Mouse (Mus musculus) liver (tissue): Measurements from ENCODE around the gene Mpped2.
A peak's percentile ranks its signal among the peaks of the same experiment; 100 is the strongest.

ENCODE experiments used
- DNase-seq: peaks from one replicate; pipeline ENCODE4 v3.0.0-alpha.2; 2020; ENCODE audit warnings: mixed read lengths

Mpped2 gene

DNA sequence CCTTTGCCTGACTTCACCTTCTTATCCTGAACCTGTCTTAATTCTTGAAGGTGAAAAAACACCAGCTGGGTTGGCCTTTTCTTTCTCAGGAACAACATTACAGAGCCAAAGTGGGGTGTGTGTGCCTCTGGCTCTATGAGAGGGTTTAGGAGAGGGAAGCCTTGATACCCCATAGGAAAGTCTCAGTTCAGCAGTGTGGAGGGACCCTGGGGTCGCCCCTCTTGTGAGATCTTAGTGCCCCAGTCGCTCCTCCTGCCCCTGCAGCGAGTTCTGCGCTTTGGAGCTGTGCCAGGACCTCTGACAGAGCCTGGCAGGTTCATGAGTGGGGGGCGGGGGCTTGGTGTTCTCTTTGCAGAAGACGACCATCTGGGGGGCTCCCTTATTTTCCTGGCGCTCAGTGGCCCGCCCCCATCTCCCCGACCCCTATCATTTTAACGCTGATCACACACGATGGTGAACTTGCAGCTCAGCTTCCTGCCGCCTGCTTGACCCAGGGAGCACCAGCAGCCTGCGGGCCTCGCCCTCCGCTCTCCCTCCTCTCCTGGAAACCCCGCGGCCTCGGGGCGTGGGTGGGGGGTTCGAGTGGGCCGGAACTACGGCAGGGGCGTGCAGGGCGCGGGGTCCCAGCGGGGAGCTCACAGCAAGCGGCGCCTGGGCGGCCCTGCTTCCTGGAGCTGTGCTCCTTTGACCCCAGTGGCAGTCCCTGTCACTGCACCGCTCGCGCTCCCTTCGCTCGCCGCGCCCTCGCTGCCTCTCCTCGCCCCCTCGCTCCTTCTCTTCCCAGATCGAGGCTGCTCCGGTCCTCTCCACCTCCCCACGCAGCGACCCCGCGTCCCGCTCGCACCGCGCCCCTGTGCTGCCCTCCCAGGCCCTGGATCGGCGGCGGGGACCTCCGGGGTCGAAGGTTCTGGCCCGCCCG lies at the start of gene Mpped2:
Mpped2 (plus strand) TSS at position 487 of the 919 bp plus-strand sequence.
- peak; percentile 56 for DNase-seq

DNA sequence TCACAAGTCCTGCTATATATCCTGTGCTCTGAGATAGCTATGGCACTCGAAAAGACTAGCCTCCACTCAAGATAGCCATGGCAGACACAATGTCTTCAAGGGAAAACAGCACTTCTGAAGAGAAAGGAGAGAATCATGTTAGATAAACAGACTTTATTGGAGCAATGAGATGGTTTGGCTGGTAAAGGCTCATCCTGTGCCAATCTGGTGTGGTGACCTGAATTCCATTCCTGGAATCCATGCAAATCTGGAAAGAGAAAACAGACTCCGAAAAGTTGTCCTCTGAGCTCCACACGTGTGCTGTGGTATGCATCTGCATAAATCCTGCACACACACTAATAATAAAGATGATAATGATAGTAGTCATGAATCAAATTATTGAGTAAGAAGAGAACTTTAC lies 48.3 kb upstream of the Mpped2 start:
- no peak for DNase-seq

DNA sequence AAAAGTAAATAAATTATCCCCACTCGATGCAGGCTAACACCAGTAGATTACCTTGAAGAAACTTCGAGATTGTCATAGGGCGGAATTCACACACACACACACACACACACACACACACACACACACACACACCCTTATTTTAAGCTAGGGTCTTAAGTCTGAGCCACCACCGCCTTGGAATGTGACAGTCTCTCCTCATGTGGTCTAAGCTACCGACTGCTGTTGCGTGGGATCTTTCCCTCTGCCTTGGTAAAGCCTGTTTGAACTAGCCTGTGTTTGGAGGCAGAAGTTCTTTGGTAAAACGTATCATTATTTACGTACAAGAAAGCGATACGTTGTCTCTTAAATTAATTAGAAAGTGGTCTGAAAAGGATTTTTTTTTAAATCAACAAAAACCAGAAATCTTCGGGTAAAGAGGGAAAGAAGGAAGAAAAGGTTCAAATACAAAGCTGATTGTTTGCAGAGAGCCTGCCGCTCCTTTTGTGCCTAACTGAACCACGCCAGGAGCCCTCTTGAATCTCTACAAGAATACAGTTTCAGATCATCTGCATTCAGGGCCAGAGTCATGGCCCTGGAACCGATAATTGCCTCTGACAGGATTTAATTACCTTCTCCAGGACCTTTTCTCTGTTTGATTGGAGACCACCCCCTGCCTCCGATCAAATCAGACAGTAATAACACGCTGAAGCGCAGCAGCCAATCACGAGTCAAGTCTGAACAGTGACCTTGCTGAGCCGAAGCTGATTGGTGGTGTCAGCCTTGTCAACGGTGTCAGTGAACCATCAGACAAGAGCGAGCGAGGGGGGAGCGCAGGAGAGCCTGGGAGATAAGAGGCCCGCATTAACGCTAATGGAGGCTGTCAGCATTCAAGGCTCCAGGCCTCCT lies 43.1 kb upstream of the Mpped2 start:
- peak; percentile 82 for DNase-seq

DNA sequence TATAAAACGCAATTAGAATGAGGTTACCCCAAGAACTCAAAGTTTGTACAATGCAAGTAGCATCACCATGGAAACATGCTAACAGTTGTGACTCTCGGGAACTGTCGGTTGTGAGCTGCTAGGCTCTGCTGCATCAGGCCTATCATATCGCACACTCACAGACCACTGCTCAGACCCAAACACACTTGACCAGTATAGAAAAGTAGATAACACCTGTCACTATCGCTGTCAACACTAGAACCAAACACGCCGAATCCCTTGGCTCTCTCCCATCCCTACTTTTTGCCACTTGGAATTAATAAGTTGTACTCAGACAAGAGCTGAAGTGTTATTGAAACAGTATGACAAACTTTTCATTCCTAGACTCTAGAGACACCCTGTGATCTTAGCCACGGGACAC lies 40.9 kb upstream of the Mpped2 start:
- DNase-seq = no peak

DNA sequence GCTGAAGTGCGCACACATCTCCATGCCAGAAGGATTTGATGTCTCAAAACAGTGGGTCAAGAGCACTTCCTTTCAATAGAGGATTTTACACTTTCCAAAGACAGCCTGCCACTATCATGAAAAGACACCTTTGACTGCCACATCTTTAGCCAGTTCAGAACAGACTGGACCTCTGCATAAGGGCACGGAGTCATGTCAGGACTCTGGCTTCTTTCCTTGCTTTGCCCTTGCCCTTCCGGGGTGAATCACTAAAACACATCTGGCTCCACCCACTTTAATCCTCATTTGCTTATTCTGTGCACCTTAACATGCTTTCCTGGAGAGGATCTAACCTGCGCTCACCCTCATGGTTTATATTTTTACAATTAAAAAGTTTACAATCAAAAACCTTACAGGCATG lies 40.3 kb upstream of the Mpped2 start:
- DNase-seq = no peak

DNA sequence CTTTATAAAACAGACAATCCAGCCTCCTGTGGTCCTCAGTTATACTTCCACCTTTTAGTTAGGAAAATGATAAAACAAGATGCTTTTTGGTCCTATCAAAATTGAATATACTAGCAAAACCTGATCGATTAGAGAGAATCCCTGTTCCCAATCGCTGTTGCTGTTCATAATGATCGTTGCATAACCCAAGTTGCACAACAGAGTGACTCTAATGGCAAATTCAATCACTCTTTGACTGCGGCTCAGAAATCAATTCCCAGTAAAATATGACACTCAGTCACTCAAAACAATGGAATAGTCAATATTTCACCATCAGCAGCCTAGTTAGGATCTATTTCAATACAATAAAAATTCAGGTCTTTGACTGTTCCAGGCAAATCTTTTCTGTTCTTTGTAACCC lies 39.8 kb upstream of the Mpped2 start:
- DNase-seq = no peak

DNA sequence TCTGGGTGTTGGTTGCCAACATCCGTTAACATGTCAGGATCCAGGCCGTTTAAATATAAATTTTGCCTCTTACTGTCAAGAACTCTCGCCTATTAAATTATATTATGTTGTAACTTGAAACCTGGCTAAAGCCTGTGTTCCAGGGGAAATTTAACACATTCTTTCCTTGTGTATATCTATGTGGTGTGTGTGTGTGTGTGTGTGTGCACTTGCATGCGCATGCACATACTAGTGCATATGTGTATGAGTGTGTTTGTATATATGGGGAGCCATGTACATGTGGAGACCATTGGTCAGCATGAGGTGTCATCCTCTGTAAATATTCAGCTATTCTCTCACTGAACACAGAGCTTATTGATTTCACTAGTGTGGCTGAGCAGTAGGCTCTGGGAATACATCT lies 37.8 kb upstream of the Mpped2 start:
- no peak for DNase-seq

DNA sequence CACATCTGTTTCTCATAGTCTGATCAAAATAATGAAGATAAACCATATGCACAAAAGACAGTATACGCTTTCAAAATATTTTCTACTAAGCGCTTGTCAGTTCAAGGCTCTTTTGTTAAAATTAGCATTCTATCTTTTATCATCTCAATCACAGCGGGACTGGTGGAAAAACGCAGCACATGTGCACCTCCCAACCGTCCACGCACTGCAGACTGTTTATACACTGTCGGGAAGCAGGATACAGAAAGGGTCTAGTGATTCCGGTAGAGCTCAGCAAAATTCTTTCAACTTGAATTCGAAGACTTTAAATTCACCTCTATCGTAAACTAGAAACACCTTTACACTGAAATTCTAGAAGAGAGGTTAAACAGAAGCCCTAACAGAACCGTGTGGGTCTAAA lies 27.8 kb upstream of the Mpped2 start:
- DNase-seq = no peak

DNA sequence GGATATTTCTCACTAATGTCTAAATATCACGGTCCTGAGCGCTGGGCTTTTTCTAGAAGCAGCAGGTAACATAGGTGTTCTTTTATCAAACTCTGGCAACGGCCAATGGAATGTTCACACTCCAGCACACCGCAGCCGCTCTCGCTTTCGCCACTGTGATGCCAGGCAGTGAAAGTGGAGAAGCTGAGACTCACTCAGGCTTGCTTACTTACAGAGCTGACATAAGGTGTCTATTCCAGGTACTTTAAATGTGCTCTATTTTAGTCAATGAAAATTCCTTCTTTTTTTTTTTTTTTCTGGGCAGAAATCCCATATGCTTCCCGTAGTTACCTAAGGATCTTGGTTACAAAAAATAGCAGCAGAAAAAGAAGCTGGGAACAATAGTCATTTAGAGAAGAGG lies 18.8 kb upstream of the Mpped2 start:
- DNase-seq = no peak

DNA sequence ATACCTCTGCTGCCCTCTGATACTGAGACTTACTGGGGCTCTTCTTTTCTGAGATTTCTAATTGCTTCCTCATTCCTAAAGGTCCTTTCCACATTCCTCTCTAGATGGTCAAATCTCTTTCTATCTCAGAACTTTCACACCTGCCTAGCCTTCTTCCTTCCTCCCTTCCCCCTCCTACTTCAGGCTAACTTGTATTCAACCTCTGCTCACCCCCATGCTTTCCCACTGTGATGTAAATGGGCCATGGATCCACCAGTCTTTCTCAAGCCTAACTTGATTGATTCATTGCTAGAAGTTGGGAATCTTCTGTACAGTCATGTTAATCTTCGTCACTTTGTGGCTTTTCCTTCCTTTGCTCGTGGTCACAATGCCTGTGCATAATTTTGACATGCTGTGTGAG lies 15.6 kb upstream of the Mpped2 start:
- DNase-seq = no peak

DNA sequence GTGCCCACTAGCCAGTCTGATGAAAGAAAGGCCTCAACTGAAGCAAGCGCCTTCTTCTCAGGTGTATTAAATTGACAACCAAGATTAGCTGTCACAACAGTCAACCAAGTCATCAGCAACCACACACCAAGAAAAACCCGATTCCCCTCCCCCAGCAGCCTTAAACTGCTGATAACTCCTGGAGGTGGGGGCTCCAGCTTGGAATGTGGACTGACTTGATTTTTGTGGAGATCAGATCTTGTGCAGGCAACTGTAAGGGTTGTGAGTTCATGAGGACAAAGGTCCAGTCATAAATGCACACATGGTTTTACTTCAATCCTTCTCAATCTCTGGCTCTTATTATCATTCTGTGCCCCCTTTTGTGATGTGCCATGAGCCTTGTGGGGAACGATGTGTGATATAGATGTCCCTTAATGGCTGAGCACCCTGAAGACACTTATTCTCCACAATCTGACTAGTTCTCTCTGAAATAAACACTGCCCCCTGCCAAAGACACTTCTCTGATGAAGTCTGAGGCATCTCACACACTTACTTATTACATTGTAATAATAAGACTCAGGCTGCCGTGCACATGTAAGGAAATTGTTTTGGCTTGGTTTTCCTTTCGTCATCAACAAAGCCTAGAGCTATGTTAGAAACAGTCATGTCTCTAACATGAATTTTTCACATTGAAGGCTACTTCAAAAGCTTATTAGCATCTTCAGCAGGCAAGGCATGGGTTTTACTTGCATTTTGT lies 13.2 kb upstream of the Mpped2 start:
- DNase-seq = no peak

DNA sequence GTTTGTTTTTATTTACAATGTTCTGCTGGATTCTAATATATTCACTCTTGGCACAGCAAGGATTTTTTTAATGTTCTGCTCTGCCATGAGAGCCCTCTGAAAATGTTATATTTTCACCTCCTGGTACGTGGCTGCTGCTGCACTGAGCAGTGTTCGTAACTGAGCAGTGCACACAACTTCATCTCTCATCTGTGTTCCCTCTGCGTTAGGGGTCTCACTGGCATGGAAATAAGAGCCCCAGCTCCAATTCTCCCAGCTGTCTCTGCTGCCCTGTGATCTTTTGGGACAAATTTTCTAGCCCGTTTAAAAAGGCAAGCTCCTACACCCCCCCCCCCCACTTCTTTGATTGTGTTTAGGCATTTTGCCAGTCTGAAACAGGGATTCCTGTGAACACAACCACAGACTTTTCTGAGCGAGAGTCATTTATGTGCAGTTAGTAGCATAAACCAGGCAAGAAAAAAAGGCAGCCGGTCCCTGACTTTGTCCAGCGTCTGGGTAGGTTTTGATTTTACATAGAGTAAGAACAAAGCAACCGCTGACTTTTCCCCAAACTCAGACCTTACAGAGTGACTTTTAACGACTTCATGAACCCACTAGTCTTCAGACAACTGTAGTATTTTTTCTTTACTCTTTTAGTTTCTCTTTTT lies 9.8 kb upstream of the Mpped2 start:
- DNase-seq = no peak

DNA sequence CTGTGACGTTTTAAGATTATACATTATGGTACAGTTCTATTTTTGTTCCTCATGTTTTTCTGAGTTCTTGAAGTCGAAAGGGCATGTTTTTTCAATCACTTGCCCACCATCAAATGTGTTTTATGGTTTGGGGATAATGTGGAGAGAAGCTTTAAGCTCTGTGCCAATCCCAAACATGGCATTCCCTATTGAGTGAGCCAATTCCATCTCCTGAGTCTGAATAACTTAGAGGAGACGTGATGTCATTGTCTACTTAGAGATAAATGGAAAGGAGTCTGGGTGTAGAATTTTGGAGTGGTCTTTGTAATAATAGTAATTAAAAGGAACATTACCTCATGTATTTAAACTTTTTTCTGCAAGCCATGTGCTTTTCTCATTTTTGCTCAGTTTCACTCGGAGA lies 9.2 kb upstream of the Mpped2 start:
- no peak for DNase-seq

DNA sequence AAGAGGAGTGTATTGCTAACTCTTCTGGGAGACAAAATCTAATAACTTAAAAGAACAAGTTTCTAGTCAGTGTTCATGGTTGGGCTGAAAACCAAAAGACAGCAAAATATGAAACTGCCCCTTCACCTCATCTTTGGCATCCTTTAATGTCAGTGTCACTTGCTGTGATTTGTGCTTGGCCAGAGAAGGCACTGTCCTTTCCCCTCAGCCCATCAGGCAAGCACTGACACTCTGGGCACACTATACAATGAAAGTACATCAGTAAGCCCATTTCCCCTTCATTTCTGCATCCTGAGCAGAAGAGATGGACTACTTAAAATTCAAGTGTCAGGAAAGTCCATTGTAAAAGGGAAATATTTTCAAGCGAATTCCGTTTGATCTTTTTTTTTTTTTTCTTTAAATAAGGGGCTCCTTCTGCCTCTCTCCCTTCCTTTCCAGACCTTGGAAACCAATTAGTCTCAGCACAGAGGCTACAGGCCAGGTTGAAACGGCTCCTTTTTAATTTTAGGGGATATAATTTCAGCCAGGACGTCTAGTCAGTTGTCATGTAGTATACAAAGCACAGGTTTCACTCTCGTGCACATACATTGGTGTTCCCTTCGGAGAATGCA lies 1.2 kb upstream of the Mpped2 start:
- DNase-seq = no peak

DNA sequence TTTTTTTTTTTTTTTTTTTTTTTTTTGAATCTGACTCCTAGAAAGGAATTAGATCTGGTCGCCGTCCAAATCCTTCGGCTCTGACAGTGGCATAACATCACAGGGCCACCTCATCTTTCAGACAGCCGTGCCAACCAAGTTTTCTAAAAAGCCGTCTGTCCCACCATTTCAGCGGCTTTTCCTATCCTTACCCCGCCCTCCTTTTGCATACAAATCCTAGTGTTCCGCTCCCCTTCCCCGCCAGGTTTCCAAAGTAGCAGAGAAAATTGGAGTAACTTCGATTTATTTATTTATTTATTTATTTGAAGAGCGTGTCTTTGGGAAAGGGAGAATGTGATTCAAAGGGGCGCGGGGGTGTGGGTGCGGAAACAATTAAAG lies 675 bp upstream of the Mpped2 start:
- DNase-seq = no peak

DNA sequence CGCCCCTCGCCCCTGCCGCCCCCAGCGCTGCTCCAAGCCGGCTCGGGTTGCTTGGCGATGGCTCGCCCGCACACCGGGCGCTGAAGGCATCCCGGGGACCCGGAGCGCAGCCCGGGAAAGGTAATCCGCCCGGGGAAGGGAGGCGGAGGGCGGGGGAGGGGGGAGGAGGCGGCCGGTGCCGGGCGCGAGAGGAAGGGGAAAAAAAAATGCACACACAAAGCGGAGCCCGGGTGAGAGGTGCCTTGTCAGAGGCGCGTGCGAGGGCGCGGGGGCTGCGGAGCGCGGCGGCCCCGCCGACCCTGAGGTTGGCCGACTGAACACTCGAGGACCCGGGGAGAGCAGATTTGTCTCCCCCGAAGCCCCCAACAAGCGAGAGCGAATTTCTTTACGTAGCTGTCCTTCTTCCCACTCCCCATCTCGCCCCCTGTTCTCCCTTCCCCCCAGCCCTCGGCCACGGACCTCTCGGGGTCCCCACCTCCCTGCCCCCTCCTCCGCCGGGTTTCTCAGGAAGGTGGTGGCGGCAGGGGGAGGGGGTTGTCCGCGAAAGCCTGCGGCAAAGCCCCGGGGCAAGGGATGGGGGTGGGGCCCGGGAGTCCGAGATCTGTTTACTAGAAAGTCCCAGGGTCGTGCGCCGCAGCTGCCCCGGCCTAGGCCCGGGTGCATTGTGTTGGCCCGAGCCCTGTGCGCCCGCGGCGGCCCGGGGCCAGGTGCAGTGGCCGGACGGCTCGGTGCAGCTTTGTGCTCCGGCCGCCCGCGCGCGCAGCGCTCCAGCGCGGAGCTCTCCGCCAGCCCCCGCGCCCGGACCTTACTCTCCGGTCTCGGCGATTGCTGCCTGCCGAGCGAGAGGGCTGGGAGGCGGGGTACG lies 865 bp downstream of the Mpped2 start:
- peak; percentile 48 for DNase-seq

DNA sequence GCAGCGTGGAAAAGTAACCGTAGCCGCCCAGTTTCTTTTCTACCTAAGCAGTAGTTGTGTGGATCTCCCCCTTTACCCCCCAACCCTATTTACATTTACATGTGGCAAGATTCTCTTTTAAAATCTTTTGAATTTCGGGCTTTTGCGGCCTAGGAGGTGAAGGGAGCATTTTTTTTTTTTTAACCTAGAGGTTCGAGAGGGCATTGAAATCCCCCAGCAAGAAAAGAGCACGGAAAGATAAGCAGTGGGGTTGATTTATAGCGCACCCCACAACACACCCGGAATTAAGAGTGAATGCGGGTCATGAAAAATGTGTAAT lies 1.5 kb downstream of the Mpped2 start:
- DNase-seq = no peak

DNA sequence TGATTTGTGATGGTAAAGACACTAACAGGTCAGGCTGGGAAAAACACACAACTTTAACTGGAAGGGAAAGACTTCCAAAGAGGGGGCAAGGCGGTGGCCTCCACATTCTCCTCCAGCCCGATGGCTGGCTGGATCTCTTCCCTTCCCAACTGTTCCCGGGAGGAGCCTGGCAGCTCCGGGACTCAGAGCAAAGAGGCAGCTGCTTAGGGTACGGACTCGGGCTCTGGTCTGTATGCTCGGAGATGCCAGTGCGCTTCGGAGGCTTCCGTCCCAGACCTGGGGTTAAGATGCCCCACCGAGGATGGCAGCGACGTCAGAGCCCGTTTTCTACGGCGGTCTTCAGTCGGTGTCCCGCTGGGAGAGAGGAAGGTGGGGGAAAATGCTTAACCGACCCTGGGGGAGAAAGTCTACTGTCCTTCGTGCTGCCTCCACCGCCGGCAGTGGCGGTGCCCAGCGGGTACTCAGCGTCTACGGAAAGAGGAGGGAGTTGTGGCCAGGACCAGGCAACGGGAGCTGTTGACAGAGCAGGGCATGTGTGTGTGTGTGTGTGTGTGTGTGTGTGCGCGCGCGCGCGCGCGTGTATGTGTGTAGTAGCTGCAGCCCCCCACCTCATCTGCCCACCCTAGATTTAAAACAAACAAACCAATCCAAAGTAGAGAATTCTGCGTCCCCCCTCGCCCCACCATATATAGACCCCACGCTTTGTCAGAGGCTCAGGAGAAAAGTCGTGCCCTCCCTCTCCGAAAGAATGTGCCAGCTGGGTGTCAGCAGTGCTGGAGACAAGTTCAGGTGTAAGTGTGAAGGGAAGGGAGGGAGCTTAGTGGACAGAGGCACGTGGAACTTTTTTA lies 2.0 kb downstream of the Mpped2 start:
- DNase-seq = peak; percentile 14

DNA sequence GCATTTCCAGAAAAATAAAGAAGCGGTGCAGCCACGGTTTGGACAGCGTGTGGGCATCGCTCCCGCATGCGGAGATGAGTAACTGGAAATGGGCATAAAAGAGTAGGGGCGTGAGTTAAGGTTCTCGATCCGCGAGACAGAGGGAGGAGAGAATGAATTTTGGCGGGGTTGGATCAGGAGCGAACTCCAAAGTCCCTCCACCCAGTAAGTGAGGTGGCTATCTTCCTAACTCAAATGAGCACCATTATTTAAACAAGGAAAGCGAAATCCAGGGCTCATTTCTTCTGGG lies 2.6 kb downstream of the Mpped2 start:
- DNase-seq = no peak

DNA sequence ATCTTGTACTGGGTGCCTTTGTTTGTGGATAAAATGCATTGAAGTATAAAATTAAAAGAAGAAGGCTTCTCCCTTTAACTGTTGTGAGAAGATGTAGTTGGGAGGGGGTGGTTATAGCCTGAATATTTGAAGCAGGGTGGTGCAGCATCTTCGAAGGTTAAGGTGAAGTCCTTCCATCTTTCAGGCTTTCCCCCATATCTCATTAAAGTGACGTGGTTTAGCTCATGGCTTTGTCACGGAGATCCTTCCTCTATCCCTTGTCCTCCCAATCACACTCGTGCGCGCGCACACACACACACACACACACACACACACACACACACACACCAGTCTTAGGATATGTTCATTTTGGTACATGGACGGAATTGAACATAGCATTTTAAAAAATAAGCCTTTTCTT lies 3.3 kb downstream of the Mpped2 start:
- DNase-seq = no peak

DNA sequence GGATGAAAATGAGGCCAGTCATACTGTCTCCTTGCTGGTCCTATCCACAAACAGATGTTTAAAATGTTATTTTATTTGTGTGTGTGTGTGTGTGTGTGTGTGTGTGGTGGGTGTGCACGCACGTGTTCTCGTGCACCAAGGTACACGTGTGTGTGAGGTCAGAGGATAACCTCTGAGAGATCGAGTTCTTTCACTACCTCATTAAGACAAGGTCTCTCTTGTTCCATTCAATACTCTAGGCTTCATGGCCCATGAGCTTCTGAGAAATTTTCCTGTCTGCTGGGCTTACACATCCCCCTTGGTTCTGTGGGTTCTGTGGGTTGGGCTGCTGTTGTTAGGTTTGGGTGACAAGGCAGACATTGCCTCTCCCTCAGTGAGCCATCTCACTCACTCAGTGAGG lies 12.6 kb downstream of the Mpped2 start:
- DNase-seq = no peak
